Mouse (Mus musculus): ENCODE data around the gene Arid4a. TPM values are rescaled to one million over a fixed set of nuclear protein-coding genes. Genes with fewer than 3 reads are reported as not detected.
A peak's percentile ranks its signal among the peaks of the same experiment; 100 is the strongest.

Gene Arid4a
- polyA plus RNA-seq, 1 experiment from 2014 or later = 34.9 TPM

GRCm38 (mm10) chr12:71046501-71046900 lies 30.7 kb downstream of the Arid4a start:
- H3K27ac ChIP-seq = no peak overlapping the region
- no peak for ATAC-seq (replicated peaks; ENCODE audit: low FRiP score)
- H3K4me1 ChIP-seq = no peaks in the 10 kb centered on the region
- H3K4me2 ChIP-seq = no peak overlapping the region
- no peaks in the 10 kb centered on the region for H3K9me3 ChIP-seq (replicated peaks)
- 97% methylated on average over 4 of the region's 4 CpGs for WGBS
- peaks cover 53% of the 10 kb centered on the region for H3K36me3 ChIP-seq
- no peak overlapping the region for H3K9ac ChIP-seq
- H3K4me3 ChIP-seq (replicated peaks) = no peak overlapping the region
- H3K27me3 ChIP-seq = no peaks in the 10 kb centered on the region

- Histone ChIP-seq H3K9ac (0 out of 2 replicates have a peak overlapping the region, but pooled peaks have one; percentile 15), H3K4me1 (peaks cover 1% of the 10 kb centered on the region; the same call in 1 of the 2 replicates), H3K27me3 (no peaks in the 10 kb centered on the region), H3K9me3 (replicated peaks) (no peaks in the 10 kb centered on the region), H3K27ac (peak overlapping the region; percentile 85), H3K4me3 (replicated peaks) (peak overlapping the region; percentile 6), H3K36me3 (peaks cover 42% of the 10 kb centered on the region), H3K4me2 (peak overlapping the region; percentile 45)
- no peak for ATAC-seq (replicated peaks; ENCODE audit: low FRiP score)
- 53% methylated on average over 8 of the region's 8 CpGs for WGBS
Measured at GRCm38 (mm10) chr12:71047473-71048078, 31.8 kb downstream of the Arid4a start.

GRCm38 (mm10) chr12:71048117-71048516 lies 32.3 kb downstream of the Arid4a start:
- ATAC-seq (replicated peaks; ENCODE audit: low FRiP score) = peak; percentile 80; the same call in 1 of the 2 replicates
- peak overlapping the region; percentile 45 for H3K4me2 ChIP-seq
- H3K9ac ChIP-seq = no peak overlapping the region
- H3K27me3 ChIP-seq = no peaks in the 10 kb centered on the region
- peaks cover 37% of the 10 kb centered on the region for H3K36me3 ChIP-seq
- no peaks in the 10 kb centered on the region for H3K9me3 ChIP-seq (replicated peaks)
- peak overlapping the region; percentile 6 for H3K4me3 ChIP-seq (replicated peaks)
- H3K4me1 ChIP-seq = peaks cover 7% of the 10 kb centered on the region; the same call in 1 of the 2 replicates
- H3K27ac ChIP-seq = peak overlapping the region; percentile 85
- WGBS = 26% methylated on average over 7 of the region's 7 CpGs

- H3K9ac ChIP-seq = no peak overlapping the region
- H3K27me3 ChIP-seq = no peaks in the 10 kb centered on the region
- peak overlapping the region; percentile 6; the same call in 1 of the 2 replicates for H3K4me3 ChIP-seq (replicated peaks)
- peaks cover 7% of the 10 kb centered on the region; the same call in 1 of the 2 replicates for H3K4me1 ChIP-seq
- WGBS = 63% methylated on average over 1 of the region's 1 CpGs
- H3K36me3 ChIP-seq = peaks cover 33% of the 10 kb centered on the region
- H3K27ac ChIP-seq = peak overlapping the region; percentile 73; the same call in 1 of the 2 replicates
- no peak for ATAC-seq (replicated peaks; ENCODE audit: low FRiP score)
- peak overlapping the region; percentile 45 for H3K4me2 ChIP-seq
- no peaks in the 10 kb centered on the region for H3K9me3 ChIP-seq (replicated peaks)
Measured at GRCm38 (mm10) chr12:71048561-71048960, 32.8 kb downstream of the Arid4a start.

- H3K4me1 ChIP-seq = peaks cover 7% of the 10 kb centered on the region; the same call in 1 of the 2 replicates
- H3K4me3 ChIP-seq (replicated peaks) = no peak overlapping the region
- H3K9ac ChIP-seq = no peak overlapping the region
- 90% methylated on average over 10 of the region's 10 CpGs for WGBS
- no peaks in the 10 kb centered on the region for H3K9me3 ChIP-seq (replicated peaks)
- H3K4me2 ChIP-seq = no peak overlapping the region
- no peak for ATAC-seq (replicated peaks; ENCODE audit: low FRiP score)
- H3K27me3 ChIP-seq = no peaks in the 10 kb centered on the region
- peaks cover 28% of the 10 kb centered on the region for H3K36me3 ChIP-seq
- H3K27ac ChIP-seq = no peak overlapping the region
Measured at GRCm38 (mm10) chr12:71049596-71050265, 33.9 kb downstream of the Arid4a start.

GRCm38 (mm10) chr12:71051079-71051478 lies 35.3 kb downstream of the Arid4a start:
- WGBS = 71% methylated on average over 3 of the region's 3 CpGs

GRCm38 (mm10) chr12:71052341-71052995 lies 36.7 kb downstream of the Arid4a start:
- Histone ChIP-seq H3K27me3 (no peaks in the 10 kb centered on the region), H3K9me3 (replicated peaks) (no peaks in the 10 kb centered on the region), H3K27ac (no peak overlapping the region), H3K4me2 (no peak overlapping the region), H3K9ac (no peak overlapping the region), H3K4me3 (replicated peaks) (no peak overlapping the region), H3K36me3 (peaks cover 15% of the 10 kb centered on the region), H3K4me1 (peaks cover 7% of the 10 kb centered on the region; the same call in 1 of the 2 replicates)
- 77% methylated on average over 7 of the region's 7 CpGs for WGBS
- no peak for ATAC-seq (replicated peaks; ENCODE audit: low FRiP score)

More at GRCm38 (mm10) chr12:71051079-71051478, 35.3 kb downstream of the Arid4a start:
- Histone ChIP-seq H3K4me2 (no peak overlapping the region), H3K9me3 (replicated peaks) (no peaks in the 10 kb centered on the region), H3K36me3 (peaks cover 21% of the 10 kb centered on the region), H3K27ac (no peak overlapping the region), H3K4me1 (peaks cover 7% of the 10 kb centered on the region; the same call in 1 of the 2 replicates), H3K27me3 (no peaks in the 10 kb centered on the region), H3K9ac (no peak overlapping the region), H3K4me3 (replicated peaks) (no peak overlapping the region)
- ATAC-seq (replicated peaks; ENCODE audit: low FRiP score) = no peak

- peaks cover 7% of the 10 kb centered on the region; the same call in 1 of the 2 replicates for H3K4me1 ChIP-seq
- 87% methylated on average over 1 of the region's 1 CpGs for WGBS
- no peak overlapping the region for H3K4me3 ChIP-seq (replicated peaks)
- ATAC-seq (replicated peaks; ENCODE audit: low FRiP score) = no peak
- H3K9me3 ChIP-seq (replicated peaks) = no peaks in the 10 kb centered on the region
- H3K27ac ChIP-seq = no peak overlapping the region
- peaks cover 18% of the 10 kb centered on the region for H3K36me3 ChIP-seq
- no peaks in the 10 kb centered on the region for H3K27me3 ChIP-seq
- H3K4me2 ChIP-seq = no peak overlapping the region
- no peak overlapping the region for H3K9ac ChIP-seq
Measured at GRCm38 (mm10) chr12:71053031-71053430, 37.2 kb downstream of the Arid4a start.

- 71% methylated on average over 1 of the region's 1 CpGs for WGBS
- peaks cover 7% of the 10 kb centered on the region; the same call in 1 of the 2 replicates for H3K4me1 ChIP-seq
- H3K27me3 ChIP-seq = no peaks in the 10 kb centered on the region
- ATAC-seq (replicated peaks; ENCODE audit: low FRiP score) = no peak
- no peak overlapping the region for H3K4me3 ChIP-seq (replicated peaks)
- H3K36me3 ChIP-seq = peaks cover 18% of the 10 kb centered on the region
- no peak overlapping the region for H3K4me2 ChIP-seq
- H3K9me3 ChIP-seq (replicated peaks) = no peaks in the 10 kb centered on the region
- no peak overlapping the region for H3K9ac ChIP-seq
- H3K27ac ChIP-seq = no peak overlapping the region
Measured at GRCm38 (mm10) chr12:71053486-71053885, 37.7 kb downstream of the Arid4a start.

GRCm38 (mm10) chr12:71055537-71055936 lies 39.7 kb downstream of the Arid4a start:
- 89% methylated on average over 3 of the region's 3 CpGs for WGBS
- no peak for ATAC-seq (replicated peaks; ENCODE audit: low FRiP score)
- H3K27ac ChIP-seq = no peak overlapping the region
- no peaks in the 10 kb centered on the region for H3K27me3 ChIP-seq
- no peak overlapping the region for H3K4me3 ChIP-seq (replicated peaks)
- H3K4me1 ChIP-seq = peaks cover 7% of the 10 kb centered on the region; the same call in 1 of the 2 replicates
- H3K9ac ChIP-seq = no peak overlapping the region
- H3K9me3 ChIP-seq (replicated peaks) = no peaks in the 10 kb centered on the region
- H3K4me2 ChIP-seq = no peak overlapping the region
- peaks cover 23% of the 10 kb centered on the region for H3K36me3 ChIP-seq

GRCm38 (mm10) chr12:71059741-71060140 lies 44.0 kb downstream of the Arid4a start:
- Histone ChIP-seq H3K4me3 (replicated peaks) (no peak overlapping the region), H3K9ac (no peak overlapping the region), H3K9me3 (replicated peaks) (no peaks in the 10 kb centered on the region), H3K4me2 (no peak overlapping the region), H3K27me3 (no peaks in the 10 kb centered on the region), H3K27ac (no peak overlapping the region), H3K36me3 (peaks cover 58% of the 10 kb centered on the region), H3K4me1 (no peaks in the 10 kb centered on the region)
- 94% methylated on average over 7 of the region's 7 CpGs for WGBS
- ATAC-seq (replicated peaks; ENCODE audit: low FRiP score) = no peak

- no peaks in the 10 kb centered on the region for H3K4me1 ChIP-seq
- ATAC-seq (replicated peaks; ENCODE audit: low FRiP score) = no peak
- no peak overlapping the region for H3K4me3 ChIP-seq (replicated peaks)
- 89% methylated on average over 17 of the region's 17 CpGs for WGBS
- H3K36me3 ChIP-seq = peaks cover 85% of the 10 kb centered on the region
- H3K4me2 ChIP-seq = no peak overlapping the region
- H3K27me3 ChIP-seq = no peaks in the 10 kb centered on the region
- H3K9ac ChIP-seq = no peak overlapping the region
- no peak overlapping the region for H3K27ac ChIP-seq
- H3K9me3 ChIP-seq (replicated peaks) = no peaks in the 10 kb centered on the region
Measured at GRCm38 (mm10) chr12:71069846-71070245, 54.1 kb downstream of the Arid4a start.
